Mouse (Mus musculus): ENCODE measurements around the gene Msmo1. TPM values are rescaled to one million over a fixed set of nuclear protein-coding genes. Genes with fewer than 3 reads are reported as not detected.

The Msmo1 gene
- polyA plus RNA-seq (2015; fragmentation: Nextera tagmentation; extraction: Ambion mirVana) = 31.8 and 37.0 TPM in 2 replicates

DNA sequence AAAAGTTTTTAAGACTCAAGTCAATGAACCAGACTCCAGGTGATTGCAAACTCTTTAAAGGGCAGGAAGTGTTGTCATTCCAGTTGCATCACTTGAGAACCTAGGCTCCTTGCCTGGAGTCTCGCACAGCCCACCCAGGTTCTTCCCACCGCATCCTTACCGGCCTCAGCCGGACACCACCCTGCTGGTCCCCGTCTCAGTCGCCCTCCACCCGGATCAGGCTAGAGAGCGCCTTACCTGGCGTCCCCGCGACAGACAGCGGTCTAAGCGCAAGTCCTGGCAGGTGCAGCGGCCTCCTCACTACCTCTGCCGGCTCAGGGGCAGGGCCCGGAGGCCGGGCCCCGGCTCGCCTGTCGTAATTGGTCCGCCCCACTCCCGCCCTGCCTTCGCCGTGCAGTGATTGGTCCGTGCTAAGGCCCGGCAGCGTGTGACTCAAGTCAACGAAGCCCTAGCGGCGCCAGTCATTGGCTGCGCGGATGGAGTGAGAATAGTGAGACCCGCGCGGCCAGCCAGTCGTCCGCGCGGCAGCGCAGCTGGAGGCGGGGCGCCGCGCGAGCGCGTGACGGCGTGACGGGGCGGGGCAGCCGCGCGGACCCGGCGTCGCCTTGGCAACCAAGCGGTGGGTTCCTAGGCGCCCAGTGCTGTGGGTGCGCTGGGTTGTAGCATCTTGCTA lies at the start of gene Msmo1:
Msmo1 (minus strand) TSS at position 522 of the 673 bp plus-strand sequence.
- H3K36me3 ChIP-seq (ENCODE audit: control insufficient read depth, insufficient read depth) = peaks cover 8% of the 10 kb centered on the region
- peak within 1 kb of the TSS; percentile 97 for H3K4me3 ChIP-seq (ENCODE audit: low read length)
- H3K4me2 ChIP-seq (ENCODE audit: low read depth, low read length) = peak within 1 kb of the TSS; percentile 87
- under 1% methylated on average over 60 of the region's 60 CpGs for WGBS
- ATAC-seq (replicated peaks; ENCODE audit: extremely low read depth, insufficient read depth, low FRiP score) = peak; percentile 100
- no peaks in the 10 kb centered on the region for H3K9me3 ChIP-seq (replicated peaks; ENCODE audit: control insufficient read depth, low read length)
- H3K27ac ChIP-seq (ENCODE audit: low read length) = peak within 1 kb of the TSS; percentile 68
- H3K27me3 ChIP-seq (ENCODE audit: control insufficient read depth, insufficient read depth, low read length) = no peaks in the 10 kb centered on the region
- H3K4me1 ChIP-seq (ENCODE audit: control insufficient read depth, insufficient read depth, low read length) = peaks cover 9% of the 10 kb centered on the region; the same call in 1 of the 2 replicates
- H3K9ac ChIP-seq (ENCODE audit: low read length) = peak within 1 kb of the TSS; percentile 85

DNA sequence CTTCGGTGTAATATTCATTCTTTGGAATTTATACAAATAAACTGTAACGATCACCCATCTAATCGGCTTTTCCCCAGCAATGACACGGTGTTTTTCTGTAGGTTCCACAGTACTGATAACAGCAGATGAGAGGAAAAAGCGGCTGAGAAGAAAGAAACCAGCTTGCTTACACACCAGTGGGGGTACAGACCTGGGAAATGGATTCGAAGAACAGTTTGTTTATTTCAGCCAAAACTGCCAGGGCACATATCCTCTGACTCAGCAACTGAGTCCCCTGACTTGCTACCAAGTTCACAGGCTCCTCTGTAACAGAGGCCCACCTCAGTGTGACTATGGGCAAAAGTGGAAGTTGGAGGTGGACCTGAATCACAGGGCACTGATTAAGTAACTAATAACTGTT lies 48.4 kb upstream of the Msmo1 start:
- H3K36me3 ChIP-seq (ENCODE audit: control insufficient read depth, insufficient read depth) = no peaks in the 10 kb centered on the region
- no peaks in the 10 kb centered on the region for H3K27me3 ChIP-seq (ENCODE audit: control insufficient read depth, insufficient read depth, low read length)
- 65% methylated on average over 6 of the region's 6 CpGs for WGBS
- no peak for ATAC-seq (replicated peaks; ENCODE audit: extremely low read depth, insufficient read depth, low FRiP score)
- no peak overlapping the region for H3K27ac ChIP-seq (ENCODE audit: low read length)
- no peaks in the 10 kb centered on the region for H3K9me3 ChIP-seq (replicated peaks; ENCODE audit: control insufficient read depth, low read length)
- no peak overlapping the region for H3K9ac ChIP-seq (ENCODE audit: low read length)
- no peaks in the 10 kb centered on the region for H3K4me1 ChIP-seq (ENCODE audit: control insufficient read depth, insufficient read depth, low read length)
- H3K4me3 ChIP-seq (ENCODE audit: low read length) = no peak overlapping the region
- H3K4me2 ChIP-seq (ENCODE audit: low read depth, low read length) = no peak overlapping the region

- Histone ChIP-seq H3K4me2 (ENCODE audit: low read depth, low read length) (no peak overlapping the region), H3K27me3 (ENCODE audit: control insufficient read depth, insufficient read depth, low read length) (no peaks in the 10 kb centered on the region), H3K4me3 (ENCODE audit: low read length) (no peak overlapping the region), H3K36me3 (ENCODE audit: control insufficient read depth, insufficient read depth) (no peaks in the 10 kb centered on the region), H3K9ac (ENCODE audit: low read length) (no peak overlapping the region), H3K4me1 (ENCODE audit: control insufficient read depth, insufficient read depth, low read length) (no peaks in the 10 kb centered on the region), H3K9me3 (replicated peaks; ENCODE audit: control insufficient read depth, low read length) (no peaks in the 10 kb centered on the region), H3K27ac (ENCODE audit: low read length) (no peak overlapping the region)
- ATAC-seq (replicated peaks; ENCODE audit: extremely low read depth, insufficient read depth, low FRiP score) = no peak
- 66% methylated on average over 9 of the region's 9 CpGs for WGBS
These were observed 44.3 kb upstream of the Msmo1 start for GRCm38 (mm10) chr8:64777925-64778324.

DNA sequence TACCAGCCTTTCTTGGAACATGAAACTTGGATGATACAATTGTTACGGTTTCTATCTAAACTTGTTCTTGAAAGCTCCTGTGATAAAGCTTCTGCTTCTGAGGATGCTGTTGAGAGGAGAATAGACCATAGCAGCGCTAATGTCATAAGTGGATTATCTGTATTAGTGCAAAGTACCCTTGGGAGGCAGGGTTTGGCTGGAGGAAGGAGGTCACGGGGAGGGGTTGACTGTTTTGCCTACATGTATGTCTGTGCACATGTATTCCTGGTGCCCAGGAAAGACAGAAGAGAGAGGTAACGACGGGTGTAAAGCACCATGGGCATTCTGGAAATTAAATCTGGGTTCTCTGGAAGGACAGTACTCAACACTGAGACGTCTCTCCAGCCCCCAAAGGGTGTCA lies 40.5 kb upstream of the Msmo1 start:
- Histone ChIP-seq H3K36me3 (ENCODE audit: control insufficient read depth, insufficient read depth) (no peaks in the 10 kb centered on the region), H3K4me3 (ENCODE audit: low read length) (no peak overlapping the region), H3K27me3 (ENCODE audit: control insufficient read depth, insufficient read depth, low read length) (no peaks in the 10 kb centered on the region), H3K9ac (ENCODE audit: low read length) (no peak overlapping the region), H3K27ac (ENCODE audit: low read length) (no peak overlapping the region), H3K4me1 (ENCODE audit: control insufficient read depth, insufficient read depth, low read length) (no peaks in the 10 kb centered on the region), H3K4me2 (ENCODE audit: low read depth, low read length) (no peak overlapping the region), H3K9me3 (replicated peaks; ENCODE audit: control insufficient read depth, low read length) (no peaks in the 10 kb centered on the region)
- no peak for ATAC-seq (replicated peaks; ENCODE audit: extremely low read depth, insufficient read depth, low FRiP score)
- WGBS = 90% methylated on average over 6 of the region's 6 CpGs

DNA sequence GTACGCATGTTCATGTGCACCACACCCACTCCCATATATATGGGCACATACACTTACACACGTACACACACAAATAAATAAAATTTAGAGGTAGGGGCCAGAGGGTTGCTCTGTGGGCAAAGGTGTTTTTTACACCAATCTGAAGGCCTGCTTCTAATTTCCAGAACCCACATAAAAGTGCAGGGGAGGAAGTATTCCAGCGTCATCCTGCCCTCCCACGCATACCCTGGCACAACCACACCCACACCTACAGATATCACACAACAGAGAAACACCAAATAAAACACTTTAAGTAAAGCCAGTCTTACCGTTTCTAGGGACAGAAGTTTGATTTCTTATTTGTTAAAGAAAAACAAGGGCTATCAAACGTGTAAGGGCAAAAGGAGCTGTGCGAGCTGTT lies 37.2 kb upstream of the Msmo1 start:
- Histone ChIP-seq H3K36me3 (ENCODE audit: control insufficient read depth, insufficient read depth) (no peaks in the 10 kb centered on the region), H3K4me2 (ENCODE audit: low read depth, low read length) (no peak overlapping the region), H3K9ac (ENCODE audit: low read length) (no peak overlapping the region), H3K27ac (ENCODE audit: low read length) (no peak overlapping the region), H3K4me3 (ENCODE audit: low read length) (no peak overlapping the region), H3K9me3 (replicated peaks; ENCODE audit: control insufficient read depth, low read length) (no peaks in the 10 kb centered on the region), H3K4me1 (ENCODE audit: control insufficient read depth, insufficient read depth, low read length) (no peaks in the 10 kb centered on the region), H3K27me3 (ENCODE audit: control insufficient read depth, insufficient read depth, low read length) (no peaks in the 10 kb centered on the region)
- ATAC-seq (replicated peaks; ENCODE audit: extremely low read depth, insufficient read depth, low FRiP score) = no peak
- WGBS = 83% methylated on average over 7 of the region's 7 CpGs

- Histone ChIP-seq H3K9ac (ENCODE audit: low read length) (no peak overlapping the region), H3K27ac (ENCODE audit: low read length) (no peak overlapping the region), H3K9me3 (replicated peaks; ENCODE audit: control insufficient read depth, low read length) (no peaks in the 10 kb centered on the region), H3K27me3 (ENCODE audit: control insufficient read depth, insufficient read depth, low read length) (no peaks in the 10 kb centered on the region), H3K4me1 (ENCODE audit: control insufficient read depth, insufficient read depth, low read length) (no peaks in the 10 kb centered on the region), H3K4me3 (ENCODE audit: low read length) (no peak overlapping the region), H3K4me2 (ENCODE audit: low read depth, low read length) (no peak overlapping the region), H3K36me3 (ENCODE audit: control insufficient read depth, insufficient read depth) (no peaks in the 10 kb centered on the region)
- ATAC-seq (replicated peaks; ENCODE audit: extremely low read depth, insufficient read depth, low FRiP score) = no peak
- 82% methylated on average over 7 of the region's 7 CpGs for WGBS
These were observed 36.0 kb upstream of the Msmo1 start for GRCm38 (mm10) chr8:64769586-64769985.

- H3K4me1 ChIP-seq (ENCODE audit: control insufficient read depth, insufficient read depth, low read length) = 0 out of 2 replicates have a peak, but pooled peaks cover 2% of the 10 kb centered on the region
- H3K4me3 ChIP-seq (ENCODE audit: low read length) = no peak overlapping the region
- H3K9ac ChIP-seq (ENCODE audit: low read length) = no peak overlapping the region
- no peaks in the 10 kb centered on the region for H3K27me3 ChIP-seq (ENCODE audit: control insufficient read depth, insufficient read depth, low read length)
- H3K36me3 ChIP-seq (ENCODE audit: control insufficient read depth, insufficient read depth) = 0 out of 2 replicates have a peak, but pooled peaks cover 2% of the 10 kb centered on the region
- H3K4me2 ChIP-seq (ENCODE audit: low read depth, low read length) = no peak overlapping the region
- no peak for ATAC-seq (replicated peaks; ENCODE audit: extremely low read depth, insufficient read depth, low FRiP score)
- no peaks in the 10 kb centered on the region for H3K9me3 ChIP-seq (replicated peaks; ENCODE audit: control insufficient read depth, low read length)
- H3K27ac ChIP-seq (ENCODE audit: low read length) = no peak overlapping the region
- 81% methylated on average over 9 of the region's 9 CpGs for WGBS
These were observed 35.1 kb upstream of the Msmo1 start for GRCm38 (mm10) chr8:64768645-64769044.

GRCm38 (mm10) chr8:64767047-64767446 lies 33.5 kb upstream of the Msmo1 start:
- Histone ChIP-seq H3K4me1 (ENCODE audit: control insufficient read depth, insufficient read depth, low read length) (0 out of 2 replicates have a peak, but pooled peaks cover 2% of the 10 kb centered on the region), H3K9ac (ENCODE audit: low read length) (no peak overlapping the region), H3K27me3 (ENCODE audit: control insufficient read depth, insufficient read depth, low read length) (no peaks in the 10 kb centered on the region), H3K36me3 (ENCODE audit: control insufficient read depth, insufficient read depth) (0 out of 2 replicates have a peak, but pooled peaks cover 2% of the 10 kb centered on the region), H3K4me3 (ENCODE audit: low read length) (no peak overlapping the region), H3K27ac (ENCODE audit: low read length) (no peak overlapping the region), H3K9me3 (replicated peaks; ENCODE audit: control insufficient read depth, low read length) (no peaks in the 10 kb centered on the region), H3K4me2 (ENCODE audit: low read depth, low read length) (no peak overlapping the region)
- WGBS = 90% methylated on average over 9 of the region's 9 CpGs
- no peak for ATAC-seq (replicated peaks; ENCODE audit: extremely low read depth, insufficient read depth, low FRiP score)

DNA sequence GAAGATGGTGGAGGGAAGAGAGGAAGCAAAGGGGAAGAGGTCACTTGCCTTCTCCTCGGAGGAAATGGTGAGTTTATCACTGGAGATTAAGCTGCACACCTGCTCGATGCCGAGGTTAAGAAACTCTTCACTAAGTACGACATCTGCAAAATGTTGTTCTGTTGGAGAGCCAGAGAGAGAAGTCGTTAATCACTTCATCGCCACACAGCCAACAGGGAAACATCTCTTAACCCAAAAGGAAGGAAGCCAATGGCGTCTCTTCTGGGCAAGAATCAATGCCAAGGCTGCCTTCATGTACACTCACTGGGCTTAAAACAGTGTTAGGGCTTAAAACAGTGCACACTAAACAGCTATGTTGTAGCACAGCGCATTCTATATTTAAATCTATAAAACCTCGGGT lies 30.5 kb upstream of the Msmo1 start:
- Histone ChIP-seq H3K36me3 (ENCODE audit: control insufficient read depth, insufficient read depth) (peaks cover 5% of the 10 kb centered on the region; the same call in 1 of the 2 replicates), H3K4me1 (ENCODE audit: control insufficient read depth, insufficient read depth, low read length) (0 out of 2 replicates have a peak, but pooled peaks cover 2% of the 10 kb centered on the region), H3K4me3 (ENCODE audit: low read length) (no peak overlapping the region), H3K27ac (ENCODE audit: low read length) (no peak overlapping the region), H3K9ac (ENCODE audit: low read length) (no peak overlapping the region), H3K4me2 (ENCODE audit: low read depth, low read length) (no peak overlapping the region), H3K27me3 (ENCODE audit: control insufficient read depth, insufficient read depth, low read length) (no peaks in the 10 kb centered on the region), H3K9me3 (replicated peaks; ENCODE audit: control insufficient read depth, low read length) (no peaks in the 10 kb centered on the region)
- 57% methylated on average over 9 of the region's 9 CpGs for WGBS
- ATAC-seq (replicated peaks; ENCODE audit: extremely low read depth, insufficient read depth, low FRiP score) = no peak
